Mouse (Mus musculus): ENCODE data around the gene Cp.

DNA sequence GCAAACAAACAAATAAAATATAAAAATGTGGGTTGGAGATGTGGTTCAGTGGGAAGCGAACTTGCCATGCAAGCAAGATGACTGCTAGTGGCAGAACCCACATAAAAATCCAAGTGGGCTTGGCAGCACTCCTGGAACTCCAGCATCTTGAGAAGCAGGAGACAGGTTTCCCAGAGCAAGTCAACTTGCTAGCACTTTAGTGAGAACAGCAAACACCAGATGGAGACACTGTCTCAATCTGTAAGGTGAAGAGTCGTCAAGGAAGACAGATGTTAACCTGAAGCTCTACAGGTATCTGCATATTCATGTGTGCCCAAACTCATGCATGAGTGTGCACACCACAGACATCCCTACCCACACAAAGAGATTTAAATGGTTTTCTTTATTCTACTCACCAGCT is 42.7 kb downstream of the Cp start:
- TF ChIP-seq CTCF (IDR thresholded peaks at IDR 0.05): no peak
- no peak for TF ChIP-seq EP300 (IDR thresholded peaks at IDR 0.05)
